Mouse (Mus musculus) layer of hippocampus, adult 2 months (tissue): ENCODE results near the gene Pgap3. TPM values are rescaled to one million over a fixed set of nuclear protein-coding genes. Genes with fewer than 3 reads are reported as not detected.

ENCODE experiments used
- DNase-seq, 2 experiments: peaks; one replicate each; pipeline ENCODE4 v3.0.0; 2022; ENCODE audit warnings: low spot score in 2 of 2
- H3K27ac ChIP-seq: fragments of 200-600 bp; 2 replicates; pipeline ENCODE4 v1.8.1; 2022
- H3K4me3 ChIP-seq: fragments of 200-600 bp; 2 replicates; pipeline ENCODE4 v1.8.1; 2022; ENCODE audit warnings: mild to moderate bottlenecking
- CTCF ChIP-seq: fragments of 200-600 bp; conservative IDR thresholded peaks from 2 replicates; pipeline ENCODE4 v1.8.1; 2022; ENCODE audit warnings: antibody characterized with exemption, mild to moderate bottlenecking, moderate library complexity
- total RNA-seq, 2 experiments: library from RNA; stranded (reverse); gene quantifications; 2 replicates each; pipeline ENCODE4 v1.2.3; 2021

Gene Pgap3
- total RNA-seq, 2 experiments from 2014 or later, result 9.1 to 10.3 TPM

GRCm38 (mm10) chr11:98400816-98401215, 526 bp upstream of the Pgap3 start:
- no peak for TF ChIP-seq CTCF
- peak overlapping the region; percentile 78 for H3K4me3 ChIP-seq
- H3K27ac ChIP-seq, result peak overlapping the region; percentile 90
- no peak for DNase-seq

GRCm38 (mm10) chr11:98397946-98398345, 2.3 kb downstream of the Pgap3 start:
- Histone ChIP-seq H3K4me3 (no peak overlapping the region), H3K27ac (no peak overlapping the region)
- no peak for DNase-seq
- TF ChIP-seq CTCF, result no peak

- no peak for DNase-seq
- TF ChIP-seq CTCF, result no peak
- H3K4me3 ChIP-seq, result no peak overlapping the region
- H3K27ac ChIP-seq, result no peak overlapping the region
Observed at GRCm38 (mm10) chr11:98395041-98395440, 5.2 kb downstream of the Pgap3 start.

- TF ChIP-seq CTCF, result no peak
- no peak overlapping the region for H3K4me3 ChIP-seq
- no peak for DNase-seq
- H3K27ac ChIP-seq, result no peak overlapping the region
Observed at GRCm38 (mm10) chr11:98394301-98394700, 6.0 kb downstream of the Pgap3 start.

- H3K4me3 ChIP-seq, result no peak overlapping the region
Observed at GRCm38 (mm10) chr11:98393317-98393716, 7.0 kb downstream of the Pgap3 start.

GRCm38 (mm10) chr11:98392645-98393044, 7.6 kb downstream of the Pgap3 start:
- H3K4me3 ChIP-seq, result no peak overlapping the region
- DNase-seq, result no peak
- H3K27ac ChIP-seq, result no peak overlapping the region
- TF ChIP-seq CTCF, result no peak

More at GRCm38 (mm10) chr11:98393317-98393716, 7.0 kb downstream of the Pgap3 start:
- no peak for DNase-seq
- no peak overlapping the region for H3K27ac ChIP-seq
- TF ChIP-seq CTCF, result no peak

GRCm38 (mm10) chr11:98392034-98392433, 8.3 kb downstream of the Pgap3 start:
- no peak for DNase-seq
- no peak overlapping the region for H3K4me3 ChIP-seq
- no peak for TF ChIP-seq CTCF
- no peak overlapping the region for H3K27ac ChIP-seq

GRCm38 (mm10) chr11:98390141-98390540, 10.1 kb downstream of the Pgap3 start:
- DNase-seq, result no peak
- Histone ChIP-seq H3K4me3 (no peak overlapping the region), H3K27ac (no peak overlapping the region)
- TF ChIP-seq CTCF, result no peak

- DNase-seq, result peak; percentile 63 to 67
- peak; percentile 82 for TF ChIP-seq CTCF
- H3K27ac ChIP-seq, result no peak overlapping the region
- H3K4me3 ChIP-seq, result no peak overlapping the region
Observed at GRCm38 (mm10) chr11:98389221-98389780, 11.0 kb downstream of the Pgap3 start.

- TF ChIP-seq CTCF, result no peak
- Histone ChIP-seq H3K27ac (no peak overlapping the region), H3K4me3 (no peak overlapping the region)
- DNase-seq, result no peak
Observed at GRCm38 (mm10) chr11:98388282-98388681, 12.0 kb downstream of the Pgap3 start.

GRCm38 (mm10) chr11:98387056-98387577, 13.2 kb downstream of the Pgap3 start:
- no peak overlapping the region for H3K27ac ChIP-seq
- no peak overlapping the region for H3K4me3 ChIP-seq
- TF ChIP-seq CTCF, result no peak
- no peak for DNase-seq

- no peak overlapping the region for H3K27ac ChIP-seq
- H3K4me3 ChIP-seq, result no peak overlapping the region
- DNase-seq, result no peak
- TF ChIP-seq CTCF, result no peak
Observed at GRCm38 (mm10) chr11:98386596-98386995, 13.7 kb downstream of the Pgap3 start.

- no peak for TF ChIP-seq CTCF
- no peak within 1 kb of the TSS for H3K27ac ChIP-seq
- DNase-seq, result no peak
- no peak within 1 kb of the TSS for H3K4me3 ChIP-seq
Observed at GRCm38 (mm10) chr11:98385638-98386585, 14.4 kb downstream of the Pgap3 start, which contains the start of gene Pnmt. Gene Pnmt, plus strand, starts transcription at chr11:98386450.
